Mouse (Mus musculus) midbrain, postnatal 0 days (tissue): ENCODE measurements around the gene Gstp1. TPM values are rescaled to one million over a fixed set of nuclear protein-coding genes. Genes with fewer than 3 reads are reported as not detected.

Source experiments
- ATAC-seq: fragments of 200-750 bp; cut with Nextera tagmentation; 2 replicates; pipeline ENCODE4 v1.8.0; 2017; ENCODE audit warnings: moderate number of reproducible peaks, mild to moderate bottlenecking, moderate TSS enrichment, moderate library complexity; ENCODE audit not compliant: low FRiP score
- DNase-seq: peaks from one replicate; pipeline ENCODE4 v3.0.0-alpha.2; 2015; ENCODE audit warnings: low spot score
- H3K27ac ChIP-seq: fragments of 300-500 bp; sonication (generic); 2 replicates; pipeline ENCODE4 v1.5.1; 2014; ENCODE audit warnings: low read depth, mild to moderate bottlenecking, low read length, mixed read lengths
- H3K27me3 ChIP-seq: fragments of 300-500 bp; sonication (generic); 2 replicates; pipeline ENCODE4 v1.6.1; 2014; ENCODE audit warnings: low read length, control low read depth, mixed read lengths; ENCODE audit not compliant: insufficient read depth
- H3K36me3 ChIP-seq: fragments of 300-500 bp; sonication (generic); 2 replicates; pipeline ENCODE4 v1.6.1; 2014; ENCODE audit warnings: low read length, control low read depth, mixed read lengths; ENCODE audit not compliant: insufficient read depth
- H3K4me1 ChIP-seq: fragments of 300-500 bp; sonication (generic); 2 replicates; pipeline ENCODE4 v1.6.1; 2014; ENCODE audit warnings: mild to moderate bottlenecking, control low read depth, antibody characterized with exemption, low read length, mixed read lengths; ENCODE audit not compliant: insufficient read depth
- H3K4me2 ChIP-seq: fragments of 300-500 bp; sonication (generic); 2 replicates; pipeline ENCODE4 v1.6.1; 2014; ENCODE audit warnings: low read depth, mild to moderate bottlenecking, low read length, mixed read lengths; ENCODE audit not compliant: poor library complexity, severe bottlenecking
- H3K4me3 ChIP-seq: fragments of 300-500 bp; sonication (generic); 2 replicates; pipeline ENCODE4 v1.5.1; 2014; ENCODE audit warnings: low read depth, mild to moderate bottlenecking, low read length, moderate library complexity
- H3K9ac ChIP-seq: fragments of 300-500 bp; sonication (generic); replicated peaks from 2 replicates; pipeline ENCODE4 v1.6.1; 2014; ENCODE audit warnings: mild to moderate bottlenecking, low read length, moderate library complexity, mixed read lengths; ENCODE audit not compliant: poor library complexity, severe bottlenecking
- H3K9me3 ChIP-seq: fragments of 300-500 bp; sonication (generic); 2 replicates; pipeline ENCODE4 v1.6.1; 2016; ENCODE audit warnings: low read length, control low read depth
- CTCF ChIP-seq: IDR thresholded peaks from 2 replicates; pipeline ENCODE4 v1.5.1; 2016; ENCODE audit warnings: antibody characterized with exemption, mild to moderate bottlenecking
- WGBS: fragments of 180-500 bp; shearing (Covaris S2); extraction: QIAGEN DNeasy Blood & Tissue Kit; methylation state at CpG from one replicate; pipeline ENCODE4 v1.1.7; 2014; 5-methylcytosine and 5-hydroxymethylcytosine counted together
- polyA plus RNA-seq: library from polyadenylated mRNA; unstranded; fragments of >200 nt; fragmentation: Nextera tagmentation; extraction: Ambion mirVana; gene quantifications from 2 replicates; pipeline ENCODE4 v1.2.1, GENCODE M21; 2015
- total RNA-seq: library from RNA; depleted of rRNA; stranded (reverse); fragments of >200 nt; gene quantifications from 2 replicates; pipeline ENCODE4 v1.2.3, GENCODE M21; 2014

Gstp1 gene
- total and polyA plus RNA-seq, 2 experiments from 2014 or later = 350 to 665 TPM

GRCm38 (mm10) chr19:4082219-4082965 is 44.6 kb upstream of the Gstp1 start:
- ATAC-seq = no peak
- Histone ChIP-seq H3K27me3 (no peaks in the 10 kb centered on the region), H3K27ac (no peak overlapping the region), H3K4me2 (no peak overlapping the region), H3K4me3 (no peak overlapping the region), H3K36me3 (no peaks in the 10 kb centered on the region), H3K9ac (no peak overlapping the region), H3K9me3 (no peaks in the 10 kb centered on the region), H3K4me1 (no peaks in the 10 kb centered on the region)
- TF ChIP-seq CTCF = no peak
- WGBS = 83% methylated on average over 11 of the region's 11 CpGs
- no peak for DNase-seq

- Histone ChIP-seq H3K27ac (no peak within 1 kb of the TSS), H3K27me3 (no peaks in the 10 kb centered on the region), H3K4me3 (no peak within 1 kb of the TSS), H3K4me2 (no peak within 1 kb of the TSS), H3K9ac (no peak within 1 kb of the TSS), H3K9me3 (no peaks in the 10 kb centered on the region), H3K4me1 (no peaks in the 10 kb centered on the region), H3K36me3 (no peaks in the 10 kb centered on the region)
- DNase-seq (no peak), ATAC-seq (no peak)
- no peak for TF ChIP-seq CTCF
- WGBS = 54% methylated on average over 3 of the region's 3 CpGs
Observed at GRCm38 (mm10) chr19:4081394-4081793, 43.6 kb upstream of the Gstp1 start, which contains the start of gene Cabp2. Gene Cabp2, plus strand, starts transcription at chr19:4081578.

GRCm38 (mm10) chr19:4080511-4081009 is 42.8 kb upstream of the Gstp1 start:
- H3K4me1 ChIP-seq = no peaks in the 10 kb centered on the region
- no peaks in the 10 kb centered on the region for H3K36me3 ChIP-seq
- H3K9ac ChIP-seq = no peak overlapping the region
- ATAC-seq (no peak), DNase-seq (no peak)
- H3K4me2 ChIP-seq = no peak overlapping the region
- WGBS = 70% methylated on average over 8 of the region's 8 CpGs
- TF ChIP-seq CTCF = no peak
- H3K27me3 ChIP-seq = no peaks in the 10 kb centered on the region
- no peak overlapping the region for H3K4me3 ChIP-seq
- no peaks in the 10 kb centered on the region for H3K9me3 ChIP-seq
- no peak overlapping the region for H3K27ac ChIP-seq

- no peaks in the 10 kb centered on the region for H3K9me3 ChIP-seq
- no peak for DNase-seq
- no peak overlapping the region for H3K4me3 ChIP-seq
- H3K4me2 ChIP-seq = no peak overlapping the region
- H3K9ac ChIP-seq = no peak overlapping the region
- H3K36me3 ChIP-seq = no peaks in the 10 kb centered on the region
- H3K27ac ChIP-seq = no peak overlapping the region
- H3K4me1 ChIP-seq = no peaks in the 10 kb centered on the region
- H3K27me3 ChIP-seq = no peaks in the 10 kb centered on the region
- ATAC-seq = no peak
- WGBS = 81% methylated on average over 1 of the region's 1 CpGs
- TF ChIP-seq CTCF = no peak
Observed at GRCm38 (mm10) chr19:4079594-4079993, 41.8 kb upstream of the Gstp1 start.

- DNase-seq (no peak), ATAC-seq (no peak)
- Histone ChIP-seq H3K9ac (no peak overlapping the region), H3K4me3 (no peak overlapping the region), H3K9me3 (no peaks in the 10 kb centered on the region), H3K36me3 (no peaks in the 10 kb centered on the region), H3K4me2 (no peak overlapping the region), H3K4me1 (no peaks in the 10 kb centered on the region), H3K27ac (no peak overlapping the region), H3K27me3 (no peaks in the 10 kb centered on the region)
- 82% methylated on average over 1 of the region's 1 CpGs for WGBS
- no peak for TF ChIP-seq CTCF
Observed at GRCm38 (mm10) chr19:4075531-4075930, 37.7 kb upstream of the Gstp1 start.

GRCm38 (mm10) chr19:4072706-4073424 is 35.1 kb upstream of the Gstp1 start:
- ATAC-seq (no peak), DNase-seq (no peak)
- H3K27ac ChIP-seq = no peak overlapping the region
- no peak for TF ChIP-seq CTCF
- H3K27me3 ChIP-seq = no peaks in the 10 kb centered on the region
- no peak overlapping the region for H3K9ac ChIP-seq
- no peak overlapping the region for H3K4me3 ChIP-seq
- H3K4me1 ChIP-seq = no peaks in the 10 kb centered on the region
- 87% methylated on average over 6 of the region's 6 CpGs for WGBS
- H3K9me3 ChIP-seq = no peaks in the 10 kb centered on the region
- H3K36me3 ChIP-seq = no peaks in the 10 kb centered on the region
- H3K4me2 ChIP-seq = no peak overlapping the region
